Comparison of ENCODE assay signal across 10 mouse cellular contexts in the genomic region with DNA sequence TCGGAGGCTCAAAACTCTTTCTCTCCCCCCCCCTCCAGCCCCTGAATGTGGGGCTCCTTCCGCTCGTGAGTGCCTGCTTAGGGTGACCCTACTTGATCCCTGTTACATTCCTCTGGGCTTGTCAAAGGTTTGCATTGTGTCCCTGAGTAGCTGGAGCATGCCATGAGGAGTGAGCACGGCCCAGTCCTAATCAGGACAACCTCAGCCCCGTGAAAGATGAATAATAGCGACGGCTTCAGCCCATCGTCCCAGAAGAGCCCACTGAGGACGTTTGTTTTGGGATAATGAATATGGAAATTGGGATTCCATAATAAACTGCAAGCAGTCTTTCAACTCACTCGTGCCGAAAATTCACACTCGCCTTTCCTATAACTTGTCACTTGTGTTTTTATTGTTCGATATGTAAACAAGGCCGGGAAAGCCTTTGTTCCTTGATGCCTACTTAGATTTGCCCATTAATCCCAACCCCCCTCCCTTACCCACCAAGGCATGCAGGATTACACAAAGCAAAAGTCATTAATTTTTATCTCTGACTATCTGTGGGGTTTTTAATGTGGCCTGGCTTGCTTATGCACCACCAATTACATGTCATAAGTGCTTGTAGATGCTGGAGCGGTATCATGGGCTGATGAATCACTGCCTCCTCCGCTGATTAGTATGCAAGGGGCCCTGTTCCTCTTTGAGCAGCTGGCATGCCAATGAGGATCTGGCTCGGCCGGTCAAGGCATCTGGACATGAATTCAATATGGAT.
DNase-seq lines count a peak whose midpoint lies in the region; ATAC-seq and TF ChIP-seq lines count a peak whose summit lies in the region.
"Had no signal": no experiment of that assay in that cellular context is flagged by ENCODE, and none has a peak within 500 bp of the region (broad histone marks: within the 10 kb centered on the region; RNA-seq: fewer than 3 reads in every experiment).

No protein-coding gene starts in this region.

- H3K4me1 ChIP-seq in forebrain, embryonic 13.5 days = peaks cover 31% of the 10 kb centered on the region
- peaks cover 17% of the 10 kb centered on the region for H3K4me1 ChIP-seq in neural tube, embryonic 12.5 days
- H3K4me1 ChIP-seq: intestine, embryonic 15.5 days; liver, embryonic 15.5 days had no signal

- 0 out of 2 replicates have a peak, but pooled peaks have one; percentile 44 for ATAC-seq in frontal cortex, adult (ENCODE audit: low TSS enrichment)
- peak; percentile 83 for ATAC-seq in forebrain, embryonic 13.5 days
- ATAC-seq in neural tube, embryonic 12.5 days (ENCODE audit: low FRiP score, low read depth) = peak; percentile 78
- ATAC-seq: intestine, embryonic 15.5 days had no signal

- no peaks in the 10 kb centered on the region for H3K36me3 ChIP-seq in forebrain, embryonic 13.5 days (ENCODE audit: poor library complexity, severe bottlenecking)
- H3K36me3 ChIP-seq in neural tube, embryonic 12.5 days = no peaks in the 10 kb centered on the region
- H3K36me3 ChIP-seq: intestine, embryonic 15.5 days; liver, embryonic 15.5 days had no signal

- H3K9ac ChIP-seq in forebrain, embryonic 13.5 days = no peak overlapping the region
- no peak overlapping the region for H3K9ac ChIP-seq in neural tube, embryonic 12.5 days
- H3K9ac ChIP-seq: intestine, embryonic 15.5 days; liver, embryonic 15.5 days had no signal

- no peak overlapping the region for H3K4me3 ChIP-seq in forebrain, embryonic 13.5 days
- H3K4me3 ChIP-seq in layer of hippocampus, adult 2 months = no peak overlapping the region
- H3K4me3 ChIP-seq in neural tube, embryonic 12.5 days = no peak overlapping the region
- H3K4me3 ChIP-seq: intestine, embryonic 15.5 days; liver, embryonic 15.5 days had no signal

- peaks cover 23% of the 10 kb centered on the region for H3K9me3 ChIP-seq in forebrain, embryonic 13.5 days (replicated peaks)
- peaks cover 21% of the 10 kb centered on the region for H3K9me3 ChIP-seq in neural tube, embryonic 12.5 days
- H3K9me3 ChIP-seq: intestine, embryonic 15.5 days; liver, embryonic 15.5 days had no signal

- peak overlapping the region; percentile 26 for H3K4me2 ChIP-seq in forebrain, embryonic 13.5 days
- H3K4me2 ChIP-seq in neural tube, embryonic 12.5 days (replicated peaks) = peak overlapping the region; percentile 15; the same call in 1 of the 2 replicates
- H3K4me2 ChIP-seq: intestine, embryonic 15.5 days; liver, embryonic 15.5 days had no signal

- DNase-seq in frontal cortex, postnatal 25 days (ENCODE audit: low spot score in 2 of 2) = no peak
- DNase-seq in layer of hippocampus, adult 2 months (ENCODE audit: low spot score in 2 of 2) = peak; percentile 36 to 38
- no peak for DNase-seq in adrenal gland, postnatal 25 days
- DNase-seq in thymus, postnatal 36 days = no peak
- DNase-seq in ovary, postnatal 10 days (ENCODE audit: low spot score) = no peak

- 16% methylated on average over 18 of the region's 18 CpGs for WGBS in forebrain, embryonic 13.5 days
- 30% methylated on average over 18 of the region's 18 CpGs for WGBS in neural tube, embryonic 12.5 days

- H3K27me3 ChIP-seq in forebrain, embryonic 13.5 days = peaks cover 15% of the 10 kb centered on the region; the same call in 1 of the 2 replicates
- H3K27me3 ChIP-seq in neural tube, embryonic 12.5 days (replicated peaks) = no peaks in the 10 kb centered on the region
- H3K27me3 ChIP-seq: intestine, embryonic 15.5 days; liver, embryonic 15.5 days had no signal

- H3K27ac ChIP-seq in forebrain, embryonic 13.5 days = peak overlapping the region; percentile 27; the same call in 1 of the 2 replicates
- no peak overlapping the region for H3K27ac ChIP-seq in layer of hippocampus, adult 2 months
- H3K27ac ChIP-seq in neural tube, embryonic 12.5 days = peak overlapping the region; percentile 55; the same call in 1 of the 2 replicates
- H3K27ac ChIP-seq: intestine, embryonic 15.5 days; liver, embryonic 15.5 days had no signal

- TF ChIP-seq CTCF in layer of hippocampus, adult 2 months (conservative IDR thresholded peaks at IDR 0.05) = no peak

Comparison
In these comparisons a context has a peak if more than half of its experiments do, and no peak if none do; other contexts are left out.
1. DNase-seq: peak in layer of hippocampus, adult 2 months (2 of 2); none in frontal cortex, postnatal 25 days (0 of 2), adrenal gland, postnatal 25 days (single experiment), thymus, postnatal 36 days (0 of 2) and ovary, postnatal 10 days (single experiment).
2. Peak in every context shown above with its lines, with median percentiles within 50 percentile points of each other: ATAC-seq.